Mouse (Mus musculus): ENCODE data around the gene Brox. TPM values are rescaled to one million over a fixed set of nuclear protein-coding genes. Genes with fewer than 3 reads are reported as not detected.

Brox gene
- polyA plus RNA-seq, 1 experiment: 51.2 TPM

DNA sequence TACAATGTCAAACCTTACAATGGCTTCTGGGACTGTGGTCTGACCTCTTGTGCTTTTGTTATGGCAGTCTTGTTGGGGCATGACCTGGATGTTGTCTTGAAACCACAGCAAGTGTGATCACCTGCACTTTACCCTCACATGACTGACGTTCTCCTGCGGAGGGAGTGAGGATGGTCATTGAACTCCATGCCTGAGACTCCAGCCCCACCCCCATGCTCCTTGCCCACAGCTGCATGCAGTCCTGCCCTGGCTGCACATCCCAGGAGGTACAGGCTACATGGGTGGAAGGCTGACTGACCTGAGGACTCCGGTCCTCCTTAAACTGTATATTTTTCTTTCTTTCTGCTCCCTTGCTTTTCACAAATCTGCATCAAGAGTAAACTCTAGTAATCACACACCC, 22.7 kb downstream of the Brox start:
- DNase-seq (ENCODE audit: extremely low spot score in 1 of 2, low spot score in 1 of 2): no peak

DNA sequence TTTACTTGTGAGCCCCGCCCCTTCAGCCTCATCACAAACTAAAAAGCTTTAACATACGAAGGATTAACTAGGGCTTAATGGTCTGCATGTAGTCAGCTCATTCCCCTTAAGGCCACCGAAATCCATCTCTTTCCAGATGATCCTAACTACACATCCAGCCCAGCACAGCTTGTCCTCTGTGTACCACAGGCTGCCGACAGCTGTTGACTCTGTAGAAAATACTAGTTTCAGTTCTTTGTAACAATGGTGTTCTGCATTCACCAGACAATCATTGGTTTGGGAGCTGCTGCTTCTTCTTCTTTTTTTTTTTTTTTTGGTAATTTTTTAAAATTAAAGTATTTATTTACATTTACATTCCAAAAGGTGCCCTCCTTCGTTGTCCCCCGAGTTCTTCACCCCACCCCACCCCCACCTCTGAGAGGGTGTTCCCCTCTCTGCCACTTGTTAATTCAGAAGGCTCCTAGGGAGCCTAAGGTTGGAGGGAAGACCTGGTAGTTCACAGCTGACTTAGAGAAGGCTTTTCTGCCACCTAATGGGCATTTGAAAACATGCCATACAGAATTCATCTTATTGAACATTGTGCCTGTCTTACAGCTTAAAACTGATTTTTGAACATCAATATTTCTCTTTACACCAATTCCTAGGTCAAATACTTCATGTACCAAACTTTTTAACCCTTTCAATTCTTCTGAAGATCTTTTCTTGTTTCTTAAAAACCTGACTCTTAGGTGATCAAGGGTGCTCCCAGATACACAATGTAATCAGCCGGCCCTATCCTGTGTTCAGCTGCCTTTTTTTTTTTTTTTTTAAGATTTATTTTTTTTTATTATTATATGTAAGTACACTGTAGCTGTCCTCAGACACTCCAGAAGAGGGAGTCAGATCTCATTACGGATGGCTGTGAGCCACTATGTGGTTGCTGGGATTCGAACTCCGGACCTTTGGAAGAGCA, 23.9 kb downstream of the Brox start:
- DNase-seq (ENCODE audit: extremely low spot score in 1 of 2, low spot score in 1 of 2): peak in 1 of 2 experiments; percentile 59

DNA sequence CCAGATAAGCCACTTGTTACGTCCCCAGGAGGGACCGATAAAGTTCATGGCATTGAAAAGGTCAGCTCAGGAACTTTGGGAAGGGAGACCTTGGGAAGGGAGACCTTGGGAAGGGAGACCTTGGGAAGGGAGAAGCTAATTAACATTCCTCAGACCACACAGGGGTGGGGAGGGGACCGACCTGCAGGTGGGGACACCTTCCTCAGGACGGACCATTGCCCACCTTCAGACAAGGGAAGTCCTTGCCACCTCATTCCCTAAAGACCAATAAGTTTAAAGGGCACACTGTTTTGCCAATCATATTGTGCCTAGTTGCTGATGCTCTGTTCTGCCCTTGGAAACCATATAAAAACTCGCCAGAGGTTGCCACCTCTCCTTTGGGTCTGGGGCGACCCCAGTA, 29.4 kb downstream of the Brox start:
- DNase-seq (ENCODE audit: extremely low spot score in 1 of 2, low spot score in 1 of 2): no peak

DNA sequence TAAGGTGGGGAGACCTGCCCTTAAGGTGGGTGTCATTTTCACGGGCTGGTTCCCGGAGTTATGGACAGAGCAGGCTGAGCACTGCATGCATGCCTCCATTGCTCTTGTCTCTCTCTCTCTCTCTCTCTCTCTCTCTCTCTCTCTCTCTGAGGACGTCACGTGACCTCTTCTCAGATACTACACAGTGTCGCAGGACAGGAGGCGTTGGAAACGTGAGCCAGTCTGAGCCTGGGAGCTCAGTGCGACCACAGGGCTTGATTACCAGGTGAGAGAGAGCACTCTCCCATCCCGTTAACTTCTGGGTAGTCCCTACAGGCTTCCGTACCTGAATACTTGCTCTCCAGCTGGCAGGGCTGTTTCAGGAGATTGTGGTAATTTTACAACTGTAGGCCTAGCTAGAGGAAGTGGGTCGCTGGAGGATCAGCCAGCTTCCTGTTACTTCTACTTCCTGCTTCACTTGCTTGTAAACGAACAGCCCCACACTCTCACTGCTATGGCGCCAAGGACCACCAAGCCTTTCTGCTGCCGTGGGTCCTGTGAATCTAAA, 31.1 kb downstream of the Brox start:
- no peak for DNase-seq (ENCODE audit: extremely low spot score in 1 of 2, low spot score in 1 of 2)

DNA sequence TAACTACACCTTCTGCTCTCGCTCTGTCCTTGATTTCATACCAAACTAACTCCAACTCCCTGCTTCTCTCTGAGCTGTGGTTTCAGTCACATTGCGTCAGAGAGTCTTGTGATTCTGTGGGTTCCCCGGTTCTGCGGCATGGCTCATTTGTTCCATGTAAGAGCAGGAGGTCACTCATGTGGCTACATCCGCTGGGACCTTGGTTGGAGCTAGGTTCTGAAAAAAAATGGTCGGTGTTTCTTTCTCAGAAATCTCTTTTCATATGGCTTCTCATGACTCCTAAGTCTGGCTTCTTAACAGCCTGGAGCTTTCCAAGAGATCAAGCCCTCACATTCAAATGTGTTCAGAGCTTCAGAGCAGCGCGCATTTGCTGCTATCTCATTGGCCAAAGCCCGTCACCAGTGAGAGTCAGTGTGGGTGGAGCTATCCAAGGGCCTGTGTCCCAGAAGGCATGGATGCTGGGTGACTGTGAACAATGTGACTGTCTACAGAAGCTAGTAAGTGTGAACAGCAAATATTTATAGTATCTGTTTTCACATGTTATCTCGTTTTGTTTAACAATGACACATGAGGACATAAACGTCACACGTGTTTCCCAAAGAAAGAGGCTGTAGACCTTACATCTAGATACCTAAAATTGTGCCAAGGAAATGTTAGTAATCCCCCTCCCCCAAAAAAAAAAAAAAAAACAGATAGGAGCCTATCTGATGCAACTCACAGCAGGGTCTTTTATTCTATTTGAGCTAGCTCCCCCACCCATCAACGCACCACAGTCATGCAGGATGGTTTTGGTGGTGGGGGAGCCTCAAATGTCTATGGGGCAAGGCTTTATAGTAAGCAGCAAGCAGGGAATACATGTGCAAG, 32.7 kb downstream of the Brox start:
- no peak for DNase-seq (ENCODE audit: extremely low spot score in 1 of 2, low spot score in 1 of 2)

DNA sequence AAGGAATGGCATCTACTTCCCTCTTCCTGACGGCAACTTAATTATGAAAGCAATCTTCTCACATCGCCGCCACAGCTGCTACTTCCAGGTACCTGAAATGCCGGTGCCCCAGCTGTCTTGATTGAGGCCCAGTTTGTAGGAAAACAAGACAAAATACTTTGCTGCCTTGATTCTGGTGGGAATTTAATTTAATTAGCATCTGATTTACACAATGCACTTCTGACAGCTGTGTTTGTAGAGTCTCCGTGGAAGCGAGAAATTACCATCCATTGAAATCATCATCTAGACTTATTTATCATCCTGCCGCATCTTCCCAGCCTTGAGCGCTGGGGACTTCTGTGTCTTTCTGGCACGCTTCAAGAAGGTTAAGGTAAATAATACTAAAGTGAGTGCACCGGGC, 44.5 kb downstream of the Brox start:
- DNase-seq (ENCODE audit: extremely low spot score in 1 of 2, low spot score in 1 of 2): no peak

DNA sequence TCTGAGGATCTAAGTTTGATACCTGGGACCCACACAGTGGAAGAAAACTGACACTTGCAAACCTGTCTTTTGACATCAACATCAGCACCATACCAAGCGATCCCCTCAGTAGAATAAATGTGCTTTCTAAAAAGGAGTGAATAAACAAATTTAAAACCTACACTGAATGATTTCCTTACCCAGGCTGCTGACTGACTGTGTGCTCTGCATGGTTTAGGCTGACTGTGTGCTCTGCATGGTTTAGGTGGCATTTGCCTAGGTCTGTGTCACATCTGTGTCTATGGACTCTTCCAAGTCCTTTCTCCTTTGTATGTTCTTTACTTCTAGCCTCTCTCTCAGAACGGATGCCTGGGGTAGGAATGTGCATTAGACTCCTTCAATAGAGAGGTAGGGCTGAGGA, 45.3 kb downstream of the Brox start:
- no peak for DNase-seq (ENCODE audit: extremely low spot score in 1 of 2, low spot score in 1 of 2)

DNA sequence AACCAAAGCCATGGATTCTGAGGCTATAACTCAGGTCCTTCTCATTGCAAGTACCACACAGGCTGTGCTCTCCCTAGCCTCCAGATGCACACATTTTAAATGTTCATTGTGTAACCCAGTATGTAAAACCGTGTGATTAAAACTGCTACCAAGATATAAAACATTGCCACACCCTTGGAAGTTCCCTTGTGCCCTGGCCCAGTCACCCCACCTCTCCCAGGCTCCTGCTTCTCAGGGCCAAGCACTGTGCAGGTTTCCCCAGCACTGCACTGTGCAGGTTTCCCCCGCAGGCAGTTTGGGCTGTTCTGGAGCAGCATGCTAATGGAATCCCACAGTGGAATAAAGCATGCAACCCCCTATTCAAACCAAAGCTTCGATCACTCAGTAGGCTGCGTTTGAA, 46.5 kb downstream of the Brox start:
- no peak for DNase-seq (ENCODE audit: extremely low spot score in 1 of 2, low spot score in 1 of 2)

DNA sequence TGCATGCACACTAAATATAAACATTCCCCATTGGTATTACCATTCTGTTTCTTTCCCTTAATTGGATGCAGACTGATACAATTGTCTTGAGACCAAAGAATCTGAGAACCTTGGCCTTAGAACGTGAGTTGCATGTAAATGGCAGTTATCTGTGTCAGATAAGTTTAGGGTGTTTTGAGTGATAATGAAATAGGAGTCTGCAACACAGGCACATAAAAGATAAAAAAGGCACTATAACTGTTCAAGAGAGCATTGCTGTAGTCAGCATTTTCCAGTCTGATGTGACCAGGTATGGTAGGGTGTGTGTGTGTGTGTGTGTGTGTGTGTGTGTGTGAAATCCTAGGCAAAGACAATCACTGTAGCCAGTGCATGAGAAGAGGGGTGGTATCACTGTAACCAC, 48.9 kb downstream of the Brox start:
- no peak for DNase-seq (ENCODE audit: extremely low spot score in 1 of 2, low spot score in 1 of 2)

DNA sequence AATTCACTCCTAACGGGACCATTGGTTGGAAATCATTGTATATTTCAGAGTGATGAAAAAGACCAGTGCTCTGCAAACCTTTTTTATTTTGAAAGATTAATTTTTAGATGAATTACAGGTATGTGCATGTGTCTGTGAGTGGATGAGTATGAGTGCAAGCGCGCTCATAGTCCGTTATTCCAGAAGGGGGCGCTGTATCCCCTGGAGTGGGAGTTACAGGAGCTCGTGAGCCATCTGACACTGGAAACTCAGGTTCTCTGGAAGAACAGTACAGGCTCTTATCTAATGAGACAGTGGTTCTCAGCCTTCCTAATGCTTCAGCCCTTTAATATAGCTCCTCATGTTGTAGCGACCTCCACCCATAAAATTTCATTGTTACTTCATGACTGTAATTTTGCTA, 53.8 kb downstream of the Brox start:
- no peak for DNase-seq (ENCODE audit: extremely low spot score in 1 of 2, low spot score in 1 of 2)

DNA sequence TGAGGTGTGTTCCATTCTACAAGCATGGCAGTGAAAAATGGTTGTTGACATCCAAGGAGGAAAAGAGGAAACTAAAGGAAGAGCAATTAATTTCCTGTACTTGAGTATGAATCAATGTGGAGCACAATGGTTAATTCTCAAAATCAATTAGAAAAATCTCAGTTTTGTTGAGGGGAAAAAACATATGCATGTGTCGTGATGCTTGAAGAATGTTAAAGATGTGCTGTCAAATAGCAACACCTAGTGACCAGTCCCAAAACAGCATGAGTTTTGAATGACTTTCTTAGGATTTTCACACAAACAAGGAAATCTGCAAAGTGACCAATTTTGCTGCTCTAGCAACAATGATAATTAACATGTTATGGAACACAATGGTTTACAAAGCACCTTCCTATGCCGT, 59.2 kb downstream of the Brox start:
- DNase-seq (ENCODE audit: extremely low spot score in 1 of 2, low spot score in 1 of 2): peak in 1 of 2 experiments; percentile 77

DNA sequence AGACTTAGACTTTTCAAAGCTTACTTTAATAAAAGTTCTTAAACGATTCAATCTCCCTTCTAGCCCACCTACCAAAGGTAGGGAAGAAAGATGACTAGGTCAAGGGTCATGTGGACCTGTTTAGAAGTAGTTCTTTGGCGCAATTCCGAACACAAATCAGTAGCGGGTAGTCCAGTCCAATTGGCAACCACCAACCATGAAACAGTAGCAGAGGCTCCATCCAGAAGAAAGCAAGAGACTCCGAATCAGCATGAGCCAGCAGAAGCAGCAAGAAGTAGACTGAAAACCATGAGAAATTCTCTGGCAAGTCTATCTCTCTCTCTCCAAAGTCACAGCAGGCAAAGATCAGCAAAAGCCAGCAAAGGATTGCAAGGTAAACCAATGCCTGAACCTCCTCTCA, 60.6 kb downstream of the Brox start:
- DNase-seq (ENCODE audit: extremely low spot score in 1 of 2, low spot score in 1 of 2): no peak

DNA sequence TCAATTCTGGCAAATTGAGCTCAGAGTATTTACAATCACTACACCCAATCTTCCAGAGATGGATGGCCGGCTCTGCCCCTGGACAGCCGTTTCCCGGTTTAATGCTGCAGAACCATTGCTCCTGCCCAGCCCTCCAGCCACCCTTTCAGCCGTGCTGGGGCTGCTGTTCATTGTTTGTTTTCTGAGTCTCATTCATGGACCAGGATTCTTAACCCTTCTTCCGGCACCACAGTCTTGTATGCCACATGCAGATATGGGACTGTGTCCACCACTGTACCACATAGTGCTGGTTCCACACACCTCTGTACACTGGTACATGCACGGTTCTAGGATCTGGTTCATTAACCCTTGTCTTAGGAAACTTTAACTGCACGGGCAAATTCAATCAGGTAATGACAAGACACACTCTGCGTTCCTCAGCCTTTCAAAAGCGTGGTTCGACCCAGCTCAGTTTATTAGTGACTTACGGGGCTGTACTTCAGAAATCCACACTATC, 63.3 kb downstream of the Brox start:
- no peak for DNase-seq (ENCODE audit: extremely low spot score in 1 of 2, low spot score in 1 of 2)

DNA sequence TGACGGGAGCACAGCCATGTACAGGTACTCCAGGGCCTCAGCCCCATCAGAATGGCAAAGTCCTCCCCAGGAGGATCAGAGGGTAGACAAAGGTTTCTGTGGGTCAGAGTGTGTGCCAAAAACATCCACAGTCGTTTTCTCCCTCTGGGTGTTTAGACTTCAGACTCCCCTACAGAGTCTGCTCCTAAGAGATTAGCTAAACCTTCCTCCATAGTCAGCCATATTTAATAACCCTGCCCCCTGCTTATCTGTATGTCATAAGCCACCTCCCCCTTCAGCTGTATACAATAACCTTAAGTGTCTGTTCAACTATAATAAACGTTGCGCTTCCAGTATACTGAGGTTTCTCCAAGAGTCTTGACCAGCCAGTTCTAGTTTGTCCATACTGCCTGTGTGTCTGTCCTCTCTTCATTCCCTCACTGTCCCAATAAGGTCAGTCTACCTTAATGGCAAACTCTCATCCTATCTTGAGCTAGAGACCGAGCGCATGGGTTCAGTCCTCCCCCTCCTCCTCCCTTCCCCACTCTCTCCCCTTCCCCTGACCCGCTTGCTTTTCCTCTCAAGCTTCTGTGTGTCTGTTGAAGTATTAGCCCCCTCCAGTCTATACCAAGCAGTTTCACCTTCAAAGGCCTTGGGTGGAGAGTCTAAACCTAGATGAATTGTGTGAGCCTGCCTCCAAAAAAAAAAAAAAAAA, 63.9 kb downstream of the Brox start:
- DNase-seq (ENCODE audit: extremely low spot score in 1 of 2, low spot score in 1 of 2): no peak

DNA sequence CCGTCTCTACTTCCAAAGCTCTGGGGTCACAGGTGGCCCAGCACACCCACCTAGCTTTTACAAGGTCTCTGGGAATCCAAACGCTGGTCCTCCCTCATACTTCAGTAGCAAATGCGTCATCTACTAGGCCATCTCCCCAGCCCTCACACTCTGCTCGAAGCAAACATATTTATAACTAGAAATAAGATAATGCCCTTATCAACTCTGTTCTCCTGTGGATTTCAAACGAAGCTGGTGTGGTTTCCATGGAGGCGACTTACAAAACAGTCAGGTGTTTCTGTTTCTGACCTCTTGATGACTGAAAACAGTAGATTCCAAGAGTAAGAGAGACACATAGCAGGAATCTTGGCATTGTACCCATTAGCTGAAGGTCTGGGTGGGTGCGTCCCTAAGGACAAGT, 69.6 kb downstream of the Brox start:
- no peak for DNase-seq (ENCODE audit: extremely low spot score in 1 of 2, low spot score in 1 of 2)

Other genes with a start within 250 kb of the Brox start
- gene Disp1, start 75.7 kb downstream of the Brox start, polyA plus RNA-seq (2012; rRNA removed): 7.2 and 7.8 TPM in 2 replicates
- gene Aida, start 679 bp downstream of the Brox start, polyA plus RNA-seq (2012; rRNA removed): 57.0 and 58.7 TPM in 2 replicates
- gene Mia3, start 72.3 kb upstream of the Brox start, polyA plus RNA-seq (2012; rRNA removed): 121 and 124 TPM in 2 replicates
- 34.0 and 34.7 TPM in 2 replicates for gene Taf1a, start 91.7 kb upstream of the Brox start, polyA plus RNA-seq (2012; rRNA removed)
- gene Hhipl2, start 120.9 kb upstream of the Brox start, polyA plus RNA-seq (2012; rRNA removed): 0.68 and 0.80 TPM in 2 replicates